Mouse (Mus musculus) lung, postnatal 0 days (tissue): Measurements from ENCODE around the gene Fau.

Source experiments
- CTCF ChIP-seq: IDR thresholded peaks from 2 replicates; pipeline ENCODE4 v1.5.1; 2016; ENCODE audit warnings: antibody characterized with exemption, mild to moderate bottlenecking
- EP300 ChIP-seq: IDR thresholded peaks from 2 replicates; pipeline ENCODE4 v1.6.1; 2016; ENCODE audit warnings: antibody characterized with exemption, mild to moderate bottlenecking, control low read depth

DNA sequence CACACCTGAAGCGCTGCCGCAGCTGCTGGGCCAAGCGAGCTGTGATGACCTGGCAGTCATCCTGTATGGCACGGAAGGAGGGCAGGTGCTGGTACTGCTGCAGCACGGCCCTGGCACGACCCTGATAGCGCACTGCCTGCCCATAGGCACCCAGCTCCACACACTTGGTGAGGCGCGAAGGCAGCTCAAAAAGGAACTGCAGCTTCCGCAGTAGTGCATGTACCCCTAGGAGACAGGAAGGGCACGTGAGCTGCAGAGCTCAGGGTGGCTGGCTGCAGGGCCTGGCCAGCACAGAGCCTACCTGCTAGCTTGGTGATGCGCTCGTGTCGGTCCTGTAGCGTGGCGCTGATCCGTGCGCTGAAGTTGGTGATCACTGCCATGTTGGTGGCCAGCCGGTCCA is 13.6 kb downstream of the Fau start:
- no peak for TF ChIP-seq CTCF
- TF ChIP-seq EP300 = no peak
